Mouse (Mus musculus) neural tube, embryonic 12.5 days (tissue): ENCODE measurements around the gene Cfdp1. TPM values are rescaled to one million over a fixed set of nuclear protein-coding genes. Genes with fewer than 3 reads are reported as not detected.

Source experiments
- ATAC-seq: fragments of 200-750 bp; cut with Nextera tagmentation; 2 replicates; pipeline ENCODE4 v1.8.0; 2017; ENCODE audit warnings: low read depth, mild to moderate bottlenecking, moderate TSS enrichment, moderate library complexity; ENCODE audit not compliant: low FRiP score
- H3K27ac ChIP-seq: fragments of 300-500 bp; sonication (generic); 2 replicates; pipeline ENCODE4 v1.5.1; 2016
- H3K27me3 ChIP-seq: fragments of 300-500 bp; sonication (generic); replicated peaks from 2 replicates; pipeline ENCODE4 v1.6.1; 2016; ENCODE audit warnings: mild to moderate bottlenecking
- H3K36me3 ChIP-seq: fragments of 300-500 bp; sonication (generic); 2 replicates; pipeline ENCODE4 v1.6.1; 2016; ENCODE audit warnings: mild to moderate bottlenecking
- H3K4me1 ChIP-seq: fragments of 300-500 bp; sonication (generic); 2 replicates; pipeline ENCODE4 v1.6.1; 2016
- H3K4me2 ChIP-seq: fragments of 300-500 bp; sonication (generic); replicated peaks from 2 replicates; pipeline ENCODE4 v1.6.1; 2016; ENCODE audit warnings: mild to moderate bottlenecking
- H3K4me3 ChIP-seq: fragments of 300-500 bp; sonication (generic); 2 replicates; pipeline ENCODE4 v1.5.1; 2016
- H3K9ac ChIP-seq: fragments of 300-500 bp; sonication (generic); 2 replicates; pipeline ENCODE4 v1.6.1; 2016; ENCODE audit warnings: mild to moderate bottlenecking
- H3K9me3 ChIP-seq: fragments of 300-500 bp; sonication (generic); 2 replicates; pipeline ENCODE4 v1.6.1; 2016; ENCODE audit warnings: mild to moderate bottlenecking
- WGBS: fragments of 180-500 bp; shearing (Covaris S2); methylation state at CpG from one replicate; pipeline ENCODE4 v1.1.7; 2016; 5-methylcytosine and 5-hydroxymethylcytosine counted together
- polyA plus RNA-seq: library from polyadenylated mRNA; unstranded; fragments of >200 nt; fragmentation: Nextera tagmentation; extraction: Ambion mirVana; gene quantifications from 2 replicates; pipeline ENCODE4 v1.2.1, GENCODE M21; 2016

Gene Cfdp1
- polyA plus RNA-seq, 1 experiment from 2014 or later: 201 TPM

DNA sequence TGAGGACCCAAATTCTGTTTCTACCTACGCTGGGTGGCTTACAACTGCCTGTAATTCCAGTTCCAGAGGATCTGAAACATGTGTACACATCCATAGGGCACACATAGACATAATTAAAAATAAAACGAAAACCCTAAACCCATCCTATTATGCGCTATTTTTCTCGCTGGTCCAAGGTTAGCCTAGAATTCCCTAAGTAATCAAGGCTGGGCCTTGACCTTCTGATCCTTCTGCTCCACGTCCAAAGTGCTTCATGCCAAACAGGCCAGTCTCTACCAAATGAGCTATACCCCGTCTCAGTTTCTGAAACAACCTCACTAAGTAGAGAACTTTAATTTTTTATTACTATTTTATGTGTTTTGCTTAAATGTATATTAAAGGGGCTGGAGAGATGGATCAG, 78.3 kb downstream of the Cfdp1 start:
- 0 out of 2 replicates have a peak, but pooled peaks cover 17% of the 10 kb centered on the region for H3K36me3 ChIP-seq
- no peaks in the 10 kb centered on the region for H3K9me3 ChIP-seq
- H3K27ac ChIP-seq: no peak overlapping the region
- no peak overlapping the region for H3K4me3 ChIP-seq
- H3K4me1 ChIP-seq: no peaks in the 10 kb centered on the region
- no peak for ATAC-seq
- H3K9ac ChIP-seq: no peak overlapping the region
- WGBS: 96% methylated on average over 6 of the region's 6 CpGs
- no peaks in the 10 kb centered on the region for H3K27me3 ChIP-seq
- H3K4me2 ChIP-seq: no peak overlapping the region

GRCm38 (mm10) chr8:111773476-111773875, 80.6 kb downstream of the Cfdp1 start:
- no peak overlapping the region for H3K4me2 ChIP-seq
- peaks cover 9% of the 10 kb centered on the region; the same call in 1 of the 2 replicates for H3K4me1 ChIP-seq
- no peak for ATAC-seq
- no peak overlapping the region for H3K4me3 ChIP-seq
- no peak overlapping the region for H3K9ac ChIP-seq
- WGBS: 93% methylated on average over 5 of the region's 5 CpGs
- H3K36me3 ChIP-seq: 0 out of 2 replicates have a peak, but pooled peaks cover 14% of the 10 kb centered on the region
- H3K9me3 ChIP-seq: no peaks in the 10 kb centered on the region
- no peaks in the 10 kb centered on the region for H3K27me3 ChIP-seq
- no peak overlapping the region for H3K27ac ChIP-seq

DNA sequence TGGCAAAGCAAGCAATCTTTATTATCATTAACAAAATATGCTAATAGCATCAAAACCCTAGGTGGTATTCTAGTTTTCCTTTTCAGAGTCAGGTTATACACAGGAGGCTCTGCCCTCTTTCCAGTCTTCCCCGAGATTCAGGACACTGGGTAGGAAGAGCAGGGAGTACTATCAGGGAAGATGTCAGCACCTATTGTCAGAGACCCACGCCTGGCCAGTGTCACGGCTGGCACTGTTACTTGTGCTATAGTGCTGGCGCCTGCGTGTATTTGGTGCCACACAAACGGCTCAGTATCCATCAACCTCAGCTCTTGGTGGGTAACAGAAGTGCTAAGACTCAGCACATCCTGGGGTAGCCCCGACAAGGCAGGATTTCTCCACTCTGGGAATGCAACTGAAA, 81.0 kb downstream of the Cfdp1 start:
- H3K27ac ChIP-seq: no peak overlapping the region
- H3K4me2 ChIP-seq: no peak overlapping the region
- peaks cover 9% of the 10 kb centered on the region; the same call in 1 of the 2 replicates for H3K4me1 ChIP-seq
- ATAC-seq: no peak
- no peaks in the 10 kb centered on the region for H3K9me3 ChIP-seq
- 89% methylated on average over 7 of the region's 7 CpGs for WGBS
- H3K4me3 ChIP-seq: no peak overlapping the region
- 0 out of 2 replicates have a peak, but pooled peaks cover 14% of the 10 kb centered on the region for H3K36me3 ChIP-seq
- H3K9ac ChIP-seq: no peak overlapping the region
- H3K27me3 ChIP-seq: no peaks in the 10 kb centered on the region

- no peak overlapping the region for H3K4me2 ChIP-seq
- H3K9me3 ChIP-seq: no peaks in the 10 kb centered on the region
- 93% methylated on average over 9 of the region's 9 CpGs for WGBS
- no peak overlapping the region for H3K27ac ChIP-seq
- H3K36me3 ChIP-seq: peaks cover 22% of the 10 kb centered on the region
- H3K27me3 ChIP-seq: no peaks in the 10 kb centered on the region
- ATAC-seq: no peak
- peaks cover 9% of the 10 kb centered on the region; the same call in 1 of the 2 replicates for H3K4me1 ChIP-seq
- H3K4me3 ChIP-seq: no peak overlapping the region
- H3K9ac ChIP-seq: no peak overlapping the region
Observed at GRCm38 (mm10) chr8:111772083-111772482, 82.0 kb downstream of the Cfdp1 start.

GRCm38 (mm10) chr8:111771625-111772020, 82.5 kb downstream of the Cfdp1 start:
- ATAC-seq: no peak
- H3K27ac ChIP-seq: no peak overlapping the region
- 99% methylated on average over 6 of the region's 6 CpGs for WGBS
- H3K36me3 ChIP-seq: peaks cover 26% of the 10 kb centered on the region
- no peaks in the 10 kb centered on the region for H3K27me3 ChIP-seq
- H3K9ac ChIP-seq: no peak overlapping the region
- H3K9me3 ChIP-seq: no peaks in the 10 kb centered on the region
- H3K4me3 ChIP-seq: no peak overlapping the region
- no peak overlapping the region for H3K4me2 ChIP-seq
- peaks cover 9% of the 10 kb centered on the region; the same call in 1 of the 2 replicates for H3K4me1 ChIP-seq

DNA sequence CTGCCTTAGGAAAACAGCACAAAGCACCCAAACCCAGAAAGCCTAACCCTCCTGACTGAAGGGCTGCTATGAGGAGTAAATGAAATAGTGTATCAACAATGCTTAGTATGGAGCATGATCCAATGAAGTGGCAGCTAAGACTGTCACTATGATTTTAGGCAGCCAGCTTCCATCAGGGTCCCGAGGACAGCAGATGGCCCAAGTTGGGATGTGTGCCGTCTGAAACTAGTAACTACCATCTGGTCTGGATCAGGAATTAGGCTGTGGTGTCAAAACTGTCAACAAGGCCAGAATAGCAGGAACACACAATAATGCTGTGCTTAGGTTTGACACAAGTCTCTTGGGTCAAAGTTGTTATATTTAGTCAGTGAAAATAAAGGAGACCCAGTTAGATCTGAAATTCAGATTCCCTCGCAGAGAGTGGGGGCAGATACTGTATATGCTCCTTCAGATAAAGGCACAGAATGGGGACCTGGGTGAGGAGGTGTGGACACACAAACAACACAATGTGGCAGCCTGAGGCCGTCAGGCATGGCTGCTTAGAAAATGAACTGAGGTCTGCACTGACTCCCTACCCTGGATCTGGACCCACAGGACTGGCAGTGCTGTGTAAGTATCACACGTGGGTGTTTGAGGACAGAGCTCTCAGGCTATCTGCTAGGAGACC, 83.0 kb downstream of the Cfdp1 start:
- H3K27me3 ChIP-seq: no peaks in the 10 kb centered on the region
- no peak overlapping the region for H3K4me2 ChIP-seq
- H3K36me3 ChIP-seq: peaks cover 30% of the 10 kb centered on the region
- H3K4me3 ChIP-seq: no peak overlapping the region
- 80% methylated on average over 5 of the region's 5 CpGs for WGBS
- H3K27ac ChIP-seq: no peak overlapping the region
- no peak for ATAC-seq
- no peaks in the 10 kb centered on the region for H3K9me3 ChIP-seq
- H3K9ac ChIP-seq: no peak overlapping the region
- peaks cover 9% of the 10 kb centered on the region; the same call in 1 of the 2 replicates for H3K4me1 ChIP-seq

DNA sequence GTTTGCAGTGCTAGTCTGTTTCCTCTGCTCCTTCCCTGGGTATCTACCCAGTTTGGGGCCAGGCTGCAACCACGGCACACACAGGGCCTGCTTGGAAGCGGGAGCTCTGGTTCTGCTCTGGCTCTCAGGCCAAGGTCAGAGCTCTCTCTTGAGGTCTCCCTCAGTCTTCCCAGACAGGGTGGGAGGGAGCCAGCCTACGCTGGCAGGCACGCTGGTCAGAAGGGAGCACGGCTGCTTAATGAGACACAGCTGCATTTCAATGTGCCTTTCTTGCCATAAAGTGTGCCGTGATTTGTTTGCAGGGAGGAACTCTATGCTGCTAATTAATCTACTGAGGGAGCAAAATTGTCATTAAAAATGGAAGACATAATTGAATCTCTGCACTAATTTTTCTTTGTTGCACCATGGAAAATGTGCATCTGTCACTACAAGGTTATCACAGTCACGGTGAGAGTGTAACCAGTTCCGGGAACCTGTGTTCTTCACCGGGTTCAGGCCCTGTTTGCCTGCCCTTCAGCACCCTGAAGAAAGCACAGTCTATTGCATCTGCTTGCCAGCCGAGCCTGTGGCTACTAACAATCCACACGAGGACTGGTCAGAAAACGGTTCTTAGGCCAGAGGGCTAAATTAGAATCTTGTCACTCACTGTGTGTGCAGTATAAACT, 84.2 kb downstream of the Cfdp1 start:
- no peak; the same call in 1 of the 2 replicates for ATAC-seq
- peaks cover 34% of the 10 kb centered on the region for H3K36me3 ChIP-seq
- H3K4me3 ChIP-seq: no peak overlapping the region
- peak overlapping the region; percentile 50; the same call in 1 of the 2 replicates for H3K27ac ChIP-seq
- no peak overlapping the region for H3K9ac ChIP-seq
- 42% methylated on average over 12 of the region's 12 CpGs for WGBS
- peaks cover 9% of the 10 kb centered on the region; the same call in 1 of the 2 replicates for H3K4me1 ChIP-seq
- H3K4me2 ChIP-seq: no peak overlapping the region
- no peaks in the 10 kb centered on the region for H3K9me3 ChIP-seq
- no peaks in the 10 kb centered on the region for H3K27me3 ChIP-seq

DNA sequence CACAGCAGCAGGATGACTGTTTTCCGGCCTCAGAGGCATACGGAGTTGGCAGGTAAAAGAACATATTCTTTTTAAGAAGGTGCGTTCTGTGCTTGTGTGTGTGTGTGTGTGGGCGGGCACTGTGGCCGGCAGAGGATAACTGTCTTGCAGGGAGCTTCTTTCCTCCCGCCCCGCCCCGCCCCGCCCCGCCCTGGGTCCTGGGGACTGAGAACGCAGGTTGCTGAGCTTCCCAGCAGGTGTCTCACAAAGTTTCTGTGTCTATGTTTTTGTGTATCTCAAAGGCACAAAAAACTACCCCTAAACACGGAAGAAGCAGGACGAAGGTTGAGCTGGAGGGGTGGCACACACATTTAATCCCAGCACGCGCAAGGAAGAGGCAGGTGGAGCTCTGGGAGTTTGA, 84.8 kb downstream of the Cfdp1 start:
- Histone ChIP-seq H3K4me1 (peaks cover 9% of the 10 kb centered on the region; the same call in 1 of the 2 replicates), H3K9me3 (no peaks in the 10 kb centered on the region), H3K9ac (no peak overlapping the region), H3K27ac (no peak overlapping the region), H3K36me3 (peaks cover 28% of the 10 kb centered on the region), H3K27me3 (no peaks in the 10 kb centered on the region), H3K4me3 (no peak overlapping the region), H3K4me2 (no peak overlapping the region)
- 47% methylated on average over 15 of the region's 15 CpGs for WGBS
- no peak for ATAC-seq

DNA sequence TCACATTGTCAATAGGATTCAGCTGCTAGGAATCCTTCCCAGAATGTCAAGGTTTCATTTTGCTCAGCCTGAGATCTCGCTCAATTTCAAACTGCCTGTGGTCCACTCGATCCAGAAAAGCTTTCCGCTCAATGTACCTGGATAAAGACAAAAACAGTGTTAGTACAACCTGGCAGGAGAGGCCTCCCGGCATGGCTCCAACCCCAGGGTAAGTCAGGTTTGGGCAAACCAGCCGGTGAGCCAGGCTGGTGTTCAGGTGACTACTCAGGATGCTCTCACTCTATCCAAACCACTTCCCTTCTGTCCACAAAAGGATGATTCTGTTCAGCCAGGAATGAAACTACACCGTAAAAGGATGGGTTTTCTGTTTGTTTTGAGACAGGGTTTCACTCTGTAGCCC, 85.4 kb downstream of the Cfdp1 start:
- WGBS: 91% methylated on average over 6 of the region's 6 CpGs
- H3K9ac ChIP-seq: no peak overlapping the region
- H3K27ac ChIP-seq: no peak overlapping the region
- H3K9me3 ChIP-seq: no peaks in the 10 kb centered on the region
- no peaks in the 10 kb centered on the region for H3K27me3 ChIP-seq
- H3K4me3 ChIP-seq: no peak overlapping the region
- peaks cover 28% of the 10 kb centered on the region for H3K36me3 ChIP-seq
- H3K4me2 ChIP-seq: no peak overlapping the region
- no peak for ATAC-seq
- H3K4me1 ChIP-seq: peaks cover 9% of the 10 kb centered on the region; the same call in 1 of the 2 replicates

DNA sequence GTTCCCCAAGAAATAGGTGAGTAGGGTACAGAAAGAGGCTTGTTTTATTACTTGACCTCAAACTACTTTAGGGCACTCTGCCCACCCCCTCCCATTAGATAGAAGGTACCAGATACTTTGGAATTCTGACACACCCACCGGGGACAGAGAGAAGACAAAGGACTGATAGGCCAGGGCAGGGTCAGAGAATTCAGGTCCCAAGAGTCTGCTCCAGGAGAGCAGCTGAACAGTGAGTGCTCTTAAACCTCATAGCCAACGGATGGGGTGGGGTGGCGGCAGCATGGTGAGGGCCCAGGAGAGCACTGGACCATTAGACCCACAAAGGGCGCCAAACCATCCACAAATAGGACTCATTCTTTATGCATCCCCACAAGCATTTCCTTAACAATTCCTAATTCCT, 88.5 kb downstream of the Cfdp1 start:
- H3K4me3 ChIP-seq: no peak overlapping the region
- no peaks in the 10 kb centered on the region for H3K27me3 ChIP-seq
- H3K27ac ChIP-seq: no peak overlapping the region
- 76% methylated on average over 4 of the region's 4 CpGs for WGBS
- H3K36me3 ChIP-seq: peaks cover 24% of the 10 kb centered on the region
- no peaks in the 10 kb centered on the region for H3K9me3 ChIP-seq
- H3K9ac ChIP-seq: no peak overlapping the region
- H3K4me1 ChIP-seq: peaks cover 9% of the 10 kb centered on the region; the same call in 1 of the 2 replicates
- no peak overlapping the region for H3K4me2 ChIP-seq
- ATAC-seq: no peak

GRCm38 (mm10) chr8:111765096-111765495, 89.0 kb downstream of the Cfdp1 start:
- Histone ChIP-seq H3K9me3 (no peaks in the 10 kb centered on the region), H3K36me3 (peaks cover 24% of the 10 kb centered on the region), H3K4me3 (no peak overlapping the region), H3K27ac (no peak overlapping the region), H3K9ac (no peak overlapping the region), H3K4me1 (peaks cover 7% of the 10 kb centered on the region; the same call in 1 of the 2 replicates), H3K27me3 (no peaks in the 10 kb centered on the region), H3K4me2 (no peak overlapping the region)
- ATAC-seq: no peak
- WGBS: 95% methylated on average over 9 of the region's 9 CpGs

DNA sequence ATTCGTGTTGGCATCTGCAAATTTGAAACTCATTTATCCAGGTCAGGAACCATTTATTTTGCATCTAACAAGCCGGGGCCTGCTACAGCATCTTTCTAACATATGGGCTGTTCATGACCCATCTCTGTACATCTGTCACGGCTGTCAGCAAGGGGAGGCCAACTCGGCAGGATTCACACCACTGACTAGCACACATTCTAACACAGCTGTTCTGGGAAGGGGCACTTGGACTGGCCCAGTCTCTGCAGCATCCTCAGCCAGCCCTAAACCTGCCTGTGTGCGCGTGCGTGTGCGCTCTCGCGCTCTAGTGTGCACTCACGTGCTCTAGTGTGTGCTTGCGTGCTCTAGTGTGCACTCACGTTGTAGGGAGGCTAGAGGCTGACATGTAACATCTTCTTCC, 93.4 kb downstream of the Cfdp1 start:
- Histone ChIP-seq H3K4me1 (no peaks in the 10 kb centered on the region), H3K4me2 (no peak overlapping the region), H3K9me3 (no peaks in the 10 kb centered on the region), H3K36me3 (peaks cover 4% of the 10 kb centered on the region), H3K4me3 (no peak overlapping the region), H3K9ac (no peak overlapping the region), H3K27ac (no peak overlapping the region), H3K27me3 (no peaks in the 10 kb centered on the region)
- 79% methylated on average over 13 of the region's 13 CpGs for WGBS
- ATAC-seq: no peak
